Mouse (Mus musculus) bone marrow, adult 2 months (tissue): Measurements from ENCODE around the gene Polrmt.

Experiments
- CTCF ChIP-seq: fragments of 200-500 bp; IDR thresholded peaks from 2 replicates; pipeline ENCODE4 v1.5.1; 2011; ENCODE audit warnings: low read length, control low read depth; ENCODE audit not compliant: control insufficient read depth, insufficient read depth
- POLR2A ChIP-seq: fragments of 200-500 bp; IDR thresholded peaks from 2 replicates; pipeline ENCODE4 v1.6.1; 2011; ENCODE audit warnings: low read depth, mild to moderate bottlenecking, control low read depth, low read length, borderline replicate concordance; ENCODE audit not compliant: control insufficient read depth

- no peak for TF ChIP-seq POLR2A
- TF ChIP-seq CTCF, result peak; percentile 91
These were observed 33.8 kb downstream of the Polrmt start for GRCm38 (mm10) chr10:79712499-79713126.
